Mouse (Mus musculus) cortical plate, adult 2 months (tissue): ENCODE data around the gene Gm49395.

Experiments used
- CTCF ChIP-seq: fragments of 200-500 bp; IDR thresholded peaks from 2 replicates; pipeline ENCODE4 v1.5.1; 2011; ENCODE audit warnings: mild to moderate bottlenecking, control low read depth, low read length; ENCODE audit not compliant: insufficient read depth; ENCODE audit errors: extremely low read depth
- POLR2A ChIP-seq: fragments of 200-500 bp; IDR thresholded peaks from 2 replicates; pipeline ENCODE4 v1.6.1; 2011; ENCODE audit warnings: mild to moderate bottlenecking, low read length, control low read depth; ENCODE audit not compliant: insufficient read depth; ENCODE audit errors: extremely low read depth

DNA sequence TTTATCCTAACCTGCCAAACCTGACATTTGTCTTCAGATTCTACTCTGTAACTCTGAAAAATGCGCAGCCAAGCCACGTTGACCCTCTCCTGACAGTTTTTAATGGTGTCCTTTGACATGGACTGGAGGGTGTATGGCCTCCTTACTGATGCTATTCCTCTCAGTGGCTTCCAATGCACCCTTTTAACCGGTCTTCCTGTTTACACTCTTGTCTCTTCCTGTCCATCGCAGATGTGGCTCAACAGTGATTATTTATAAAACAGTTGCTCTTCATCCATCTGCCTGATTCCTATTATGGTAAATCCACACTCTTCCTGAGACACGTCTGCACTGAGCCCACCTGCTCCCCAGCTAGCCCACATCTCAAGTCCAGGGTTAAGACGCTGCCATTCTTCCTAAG lies 15.7 kb downstream of the Gm49395 start:
- TF ChIP-seq CTCF (no peak), POLR2A (no peak)
